Mouse (Mus musculus): ENCODE measurements at regions not wholly inside any gene's neighbourhood (a gene's known extent, or its start where the extent isn't known, plus 50 kb on each side); places are given as distances from the start of the nearest gene placed in this dataset.

GRCm38 (mm10) chr1:155491205-155492026 is 66.5 kb upstream of the Acbd6 start:
- no peak overlapping the region for H3K9ac ChIP-seq (replicated peaks; ENCODE audit: low read depth, low read length)
- no peak overlapping the region for H3K4me3 ChIP-seq (ENCODE audit: low read depth, low read length)
- peak overlapping the region; percentile 28 for H3K4me2 ChIP-seq (ENCODE audit: low read depth, low read length)
- H3K36me3 ChIP-seq (replicated peaks; ENCODE audit: control insufficient read depth, insufficient read depth, low read length), result no peaks in the 10 kb centered on the region
- DNase-seq (ENCODE audit: low spot score) (no peak), ATAC-seq (ENCODE audit: insufficient read depth, low read depth) (peak; percentile 47)
- peaks cover 26% of the 10 kb centered on the region for H3K4me1 ChIP-seq (ENCODE audit: control insufficient read depth, insufficient read depth)
- TF ChIP-seq EP300 (IDR thresholded peaks at IDR 0.05; ENCODE audit: low read depth), result no peak
- peak overlapping the region; percentile 9; the same call in 1 of the 2 replicates for H3K27ac ChIP-seq (ENCODE audit: low read depth)
- H3K9me3 ChIP-seq (replicated peaks; ENCODE audit: control insufficient read depth, low read length), result no peaks in the 10 kb centered on the region
- WGBS, result 63% methylated on average over 24 of the region's 24 CpGs
- H3K27me3 ChIP-seq (ENCODE audit: control insufficient read depth, insufficient read depth, low read length), result no peaks in the 10 kb centered on the region

- H3K36me3 ChIP-seq (replicated peaks; ENCODE audit: control insufficient read depth, insufficient read depth, low read length), result no peaks in the 10 kb centered on the region
- no peaks in the 10 kb centered on the region for H3K27me3 ChIP-seq (ENCODE audit: control insufficient read depth, insufficient read depth, low read length)
- TF ChIP-seq EP300 (IDR thresholded peaks at IDR 0.05; ENCODE audit: low read depth) (no peak), CTCF (IDR thresholded peaks at IDR 0.05; ENCODE audit: low read depth) (no peak)
- WGBS, result 77% methylated on average over 6 of the region's 6 CpGs
- ATAC-seq (ENCODE audit: insufficient read depth, low read depth) (no peak; the same call in 1 of the 2 replicates), DNase-seq (ENCODE audit: low spot score) (no peak)
- H3K9ac ChIP-seq (replicated peaks; ENCODE audit: low read depth, low read length), result no peak overlapping the region
- H3K4me3 ChIP-seq (ENCODE audit: low read depth, low read length), result no peak overlapping the region
- peak overlapping the region; percentile 32; the same call in 1 of the 2 replicates for H3K27ac ChIP-seq (ENCODE audit: low read depth)
- H3K4me1 ChIP-seq (ENCODE audit: control insufficient read depth, insufficient read depth), result peaks cover 26% of the 10 kb centered on the region
- no peaks in the 10 kb centered on the region for H3K9me3 ChIP-seq (replicated peaks; ENCODE audit: control insufficient read depth, low read length)
- H3K4me2 ChIP-seq (ENCODE audit: low read depth, low read length), result no peak overlapping the region
Measured at GRCm38 (mm10) chr1:155493333-155493732, 64.6 kb upstream of the Acbd6 start.

GRCm38 (mm10) chr1:155493799-155494198 is 64.1 kb upstream of the Acbd6 start:
- DNase-seq (ENCODE audit: low spot score) (no peak), ATAC-seq (ENCODE audit: insufficient read depth, low read depth) (no peak)
- peak overlapping the region; percentile 32; the same call in 1 of the 2 replicates for H3K27ac ChIP-seq (ENCODE audit: low read depth)
- no peaks in the 10 kb centered on the region for H3K36me3 ChIP-seq (replicated peaks; ENCODE audit: control insufficient read depth, insufficient read depth, low read length)
- no peaks in the 10 kb centered on the region for H3K9me3 ChIP-seq (replicated peaks; ENCODE audit: control insufficient read depth, low read length)
- no peak overlapping the region for H3K4me2 ChIP-seq (ENCODE audit: low read depth, low read length)
- WGBS, result 65% methylated on average over 4 of the region's 4 CpGs
- TF ChIP-seq EP300 (IDR thresholded peaks at IDR 0.05; ENCODE audit: low read depth) (no peak), CTCF (IDR thresholded peaks at IDR 0.05; ENCODE audit: low read depth) (no peak)
- no peak overlapping the region for H3K9ac ChIP-seq (replicated peaks; ENCODE audit: low read depth, low read length)
- no peak overlapping the region for H3K4me3 ChIP-seq (ENCODE audit: low read depth, low read length)
- H3K27me3 ChIP-seq (ENCODE audit: control insufficient read depth, insufficient read depth, low read length), result no peaks in the 10 kb centered on the region
- peaks cover 26% of the 10 kb centered on the region for H3K4me1 ChIP-seq (ENCODE audit: control insufficient read depth, insufficient read depth)

GRCm38 (mm10) chr1:155494347-155494746 is 63.6 kb upstream of the Acbd6 start:
- Histone ChIP-seq H3K4me3 (ENCODE audit: low read depth, low read length) (no peak overlapping the region), H3K4me1 (ENCODE audit: control insufficient read depth, insufficient read depth) (peaks cover 26% of the 10 kb centered on the region), H3K36me3 (replicated peaks; ENCODE audit: control insufficient read depth, insufficient read depth, low read length) (no peaks in the 10 kb centered on the region), H3K9ac (replicated peaks; ENCODE audit: low read depth, low read length) (no peak overlapping the region), H3K27ac (ENCODE audit: low read depth) (no peak overlapping the region), H3K4me2 (ENCODE audit: low read depth, low read length) (no peak overlapping the region), H3K27me3 (ENCODE audit: control insufficient read depth, insufficient read depth, low read length) (no peaks in the 10 kb centered on the region), H3K9me3 (replicated peaks; ENCODE audit: control insufficient read depth, low read length) (no peaks in the 10 kb centered on the region)
- WGBS, result 46% methylated on average over 2 of the region's 2 CpGs
- ATAC-seq (ENCODE audit: insufficient read depth, low read depth) (no peak), DNase-seq (ENCODE audit: low spot score) (no peak)
- TF ChIP-seq EP300 (IDR thresholded peaks at IDR 0.05; ENCODE audit: low read depth), result no peak
- TF ChIP-seq CTCF (IDR thresholded peaks at IDR 0.05; ENCODE audit: low read depth), result no peak

- no peak overlapping the region for H3K27ac ChIP-seq (ENCODE audit: low read depth)
- no peaks in the 10 kb centered on the region for H3K9me3 ChIP-seq (replicated peaks; ENCODE audit: control insufficient read depth, low read length)
- peaks cover 6% of the 10 kb centered on the region; the same call in 1 of the 2 replicates for H3K4me1 ChIP-seq (ENCODE audit: control insufficient read depth, insufficient read depth)
- WGBS, result 94% methylated on average over 1 of the region's 1 CpGs
- H3K27me3 ChIP-seq (ENCODE audit: control insufficient read depth, insufficient read depth, low read length), result no peaks in the 10 kb centered on the region
- no peak for ATAC-seq (ENCODE audit: insufficient read depth, low read depth)
- H3K4me2 ChIP-seq (ENCODE audit: low read depth, low read length), result no peak overlapping the region
- H3K4me3 ChIP-seq (ENCODE audit: low read depth, low read length), result no peak overlapping the region
- no peak for DNase-seq (ENCODE audit: low spot score)
- H3K9ac ChIP-seq (replicated peaks; ENCODE audit: low read depth, low read length), result no peak overlapping the region
- TF ChIP-seq CTCF (IDR thresholded peaks at IDR 0.05; ENCODE audit: low read depth) (no peak), EP300 (IDR thresholded peaks at IDR 0.05; ENCODE audit: low read depth) (no peak)
- no peaks in the 10 kb centered on the region for H3K36me3 ChIP-seq (replicated peaks; ENCODE audit: control insufficient read depth, insufficient read depth, low read length)
Measured at GRCm38 (mm10) chr1:155499735-155500134, 58.2 kb upstream of the Acbd6 start.
